Mouse (Mus musculus) embryonic facial prominence, embryonic 13.5 days (tissue): ENCODE measurements around the gene Olfr547. TPM values are rescaled to one million over a fixed set of nuclear protein-coding genes. Genes with fewer than 3 reads are reported as not detected.

ENCODE experiments used
- ATAC-seq: fragments of 200-750 bp; cut with Nextera tagmentation; 2 replicates; pipeline ENCODE4 v1.8.0; 2017; ENCODE audit warnings: low read depth; ENCODE audit not compliant: insufficient number of reproducible peaks, insufficient read depth, low FRiP score, low TSS enrichment
- H3K27ac ChIP-seq: fragments of 300-500 bp; sonication (generic); 2 replicates; pipeline ENCODE4 v1.5.1; 2015; ENCODE audit warnings: moderate library complexity, mild to moderate bottlenecking, inconsistent platforms
- H3K27me3 ChIP-seq: fragments of 300-500 bp; sonication (generic); 2 replicates; pipeline ENCODE4 v1.6.1; 2015; ENCODE audit warnings: mild to moderate bottlenecking, inconsistent platforms
- H3K36me3 ChIP-seq: fragments of 300-500 bp; sonication (generic); 2 replicates; pipeline ENCODE4 v1.6.1; 2015; ENCODE audit warnings: mild to moderate bottlenecking, inconsistent platforms
- H3K4me1 ChIP-seq: fragments of 300-500 bp; sonication (generic); 2 replicates; pipeline ENCODE4 v1.6.1; 2015; ENCODE audit warnings: inconsistent platforms
- H3K4me2 ChIP-seq: fragments of 300-500 bp; sonication (generic); 2 replicates; pipeline ENCODE4 v1.6.1; 2015; ENCODE audit warnings: moderate library complexity, mild to moderate bottlenecking, inconsistent platforms
- H3K4me3 ChIP-seq: fragments of 300-500 bp; sonication (generic); 2 replicates; pipeline ENCODE4 v1.5.1; 2015; ENCODE audit warnings: mild to moderate bottlenecking, inconsistent platforms
- H3K9ac ChIP-seq: fragments of 300-500 bp; sonication (generic); 2 replicates; pipeline ENCODE4 v1.6.1; 2015; ENCODE audit warnings: mild to moderate bottlenecking, inconsistent platforms
- H3K9me3 ChIP-seq: fragments of 300-500 bp; sonication (generic); 2 replicates; pipeline ENCODE4 v1.6.1; 2016; ENCODE audit warnings: inconsistent platforms
- WGBS: fragments of 180-500 bp; shearing (Covaris S2); methylation state at CpG from one replicate; pipeline ENCODE4 v1.1.7; 2015; ENCODE audit warnings: mixed read lengths; 5-methylcytosine and 5-hydroxymethylcytosine counted together
- polyA plus RNA-seq: library from polyadenylated mRNA; unstranded; fragments of >200 nt; fragmentation: Nextera tagmentation; extraction: Ambion mirVana; gene quantifications from 2 replicates; pipeline ENCODE4 v1.2.1, GENCODE M21; 2015

Olfr547 gene
- polyA plus RNA-seq, 1 experiment from 2014 or later, result not detected

- H3K36me3 ChIP-seq, result no peaks in the 10 kb centered on the region
- no peak overlapping the region for H3K27ac ChIP-seq
- H3K4me1 ChIP-seq, result peaks cover 10% of the 10 kb centered on the region
- H3K27me3 ChIP-seq, result peaks cover 32% of the 10 kb centered on the region
- H3K4me3 ChIP-seq, result peak overlapping the region; percentile 48
- under 1% methylated on average over 54 of the region's 54 CpGs for WGBS
- peak; percentile 76 for ATAC-seq
- no peaks in the 10 kb centered on the region for H3K9me3 ChIP-seq
- peak overlapping the region; percentile 74 for H3K9ac ChIP-seq
- peak overlapping the region; percentile 88 for H3K4me2 ChIP-seq
These were observed 21.6 kb upstream of the Olfr547 start for GRCm38 (mm10) chr7:102512814-102513435.

GRCm38 (mm10) chr7:102514144-102514543, 20.4 kb upstream of the Olfr547 start:
- Histone ChIP-seq H3K9ac (no peak overlapping the region), H3K4me1 (peaks cover 10% of the 10 kb centered on the region), H3K4me3 (no peak overlapping the region), H3K27ac (no peak overlapping the region), H3K4me2 (no peak overlapping the region), H3K9me3 (no peaks in the 10 kb centered on the region), H3K27me3 (peaks cover 32% of the 10 kb centered on the region), H3K36me3 (no peaks in the 10 kb centered on the region)
- WGBS, result 71% methylated on average over 4 of the region's 4 CpGs
- no peak for ATAC-seq

GRCm38 (mm10) chr7:102516261-102517050, 18.1 kb upstream of the Olfr547 start:
- Histone ChIP-seq H3K27ac (no peak overlapping the region), H3K4me3 (no peak overlapping the region)

GRCm38 (mm10) chr7:102517051-102517335, 17.6 kb upstream of the Olfr547 start:
- WGBS, result 77% methylated on average over 2 of the region's 2 CpGs
- Histone ChIP-seq H3K4me2 (no peak overlapping the region), H3K27me3 (peaks cover 30% of the 10 kb centered on the region), H3K4me3 (no peak overlapping the region), H3K9me3 (no peaks in the 10 kb centered on the region), H3K4me1 (peaks cover 10% of the 10 kb centered on the region), H3K36me3 (no peaks in the 10 kb centered on the region), H3K27ac (no peak overlapping the region), H3K9ac (no peak overlapping the region)
- no peak for ATAC-seq

More at GRCm38 (mm10) chr7:102516261-102517050, 18.1 kb upstream of the Olfr547 start:
- Histone ChIP-seq H3K36me3 (no peaks in the 10 kb centered on the region), H3K9me3 (no peaks in the 10 kb centered on the region), H3K27me3 (peaks cover 32% of the 10 kb centered on the region), H3K4me2 (no peak overlapping the region), H3K9ac (no peak overlapping the region), H3K4me1 (peaks cover 10% of the 10 kb centered on the region)
- 56% methylated on average over 10 of the region's 10 CpGs for WGBS
- ATAC-seq, result no peak

- Histone ChIP-seq H3K4me2 (no peak overlapping the region), H3K27me3 (no peaks in the 10 kb centered on the region), H3K4me1 (no peaks in the 10 kb centered on the region), H3K4me3 (no peak overlapping the region), H3K36me3 (no peaks in the 10 kb centered on the region), H3K27ac (no peak overlapping the region), H3K9me3 (no peaks in the 10 kb centered on the region), H3K9ac (no peak overlapping the region)
- WGBS, result 68% methylated on average over 1 of the region's 1 CpGs
- ATAC-seq, result no peak
These were observed 5.5 kb upstream of the Olfr547 start for GRCm38 (mm10) chr7:102529052-102529451.

GRCm38 (mm10) chr7:102540596-102540995, 6.0 kb downstream of the Olfr547 start, which contains the start of gene Olfr548-ps1:
TSS of gene Olfr548-ps1 (plus strand) at chr7:102540896.
- H3K4me2 ChIP-seq, result no peak within 1 kb of the TSS
- no peak within 1 kb of the TSS for H3K4me3 ChIP-seq
- no peaks in the 10 kb centered on the region for H3K27me3 ChIP-seq
- no peak within 1 kb of the TSS for H3K9ac ChIP-seq
- H3K27ac ChIP-seq, result no peak within 1 kb of the TSS
- no peaks in the 10 kb centered on the region for H3K36me3 ChIP-seq
- ATAC-seq, result no peak
- 86% methylated on average over 2 of the region's 2 CpGs for WGBS
- H3K9me3 ChIP-seq, result no peaks in the 10 kb centered on the region
- no peaks in the 10 kb centered on the region for H3K4me1 ChIP-seq

GRCm38 (mm10) chr7:102541251-102541650, 6.7 kb downstream of the Olfr547 start:
- H3K4me3 ChIP-seq, result no peak overlapping the region
- no peak overlapping the region for H3K9ac ChIP-seq
- no peak overlapping the region for H3K27ac ChIP-seq
- H3K36me3 ChIP-seq, result no peaks in the 10 kb centered on the region
- H3K9me3 ChIP-seq, result no peaks in the 10 kb centered on the region
- ATAC-seq, result no peak
- no peaks in the 10 kb centered on the region for H3K27me3 ChIP-seq
- no peak overlapping the region for H3K4me2 ChIP-seq
- WGBS, result 62% methylated on average over 3 of the region's 3 CpGs
- no peaks in the 10 kb centered on the region for H3K4me1 ChIP-seq

GRCm38 (mm10) chr7:102549570-102549969, 15.0 kb downstream of the Olfr547 start, which contains the start of gene Olfr549:
TSS of gene Olfr549 (plus strand) at chr7:102549870.
- H3K4me2 ChIP-seq, result no peak within 1 kb of the TSS
- no peaks in the 10 kb centered on the region for H3K36me3 ChIP-seq
- H3K27me3 ChIP-seq, result no peaks in the 10 kb centered on the region
- no peaks in the 10 kb centered on the region for H3K4me1 ChIP-seq
- no peak within 1 kb of the TSS for H3K27ac ChIP-seq
- ATAC-seq, result no peak
- H3K9ac ChIP-seq, result no peak within 1 kb of the TSS
- H3K9me3 ChIP-seq, result no peaks in the 10 kb centered on the region
- no peak within 1 kb of the TSS for H3K4me3 ChIP-seq
- 88% methylated on average over 3 of the region's 3 CpGs for WGBS

- H3K9ac ChIP-seq, result no peak overlapping the region
- 75% methylated on average over 3 of the region's 3 CpGs for WGBS
- H3K4me3 ChIP-seq, result no peak overlapping the region
- no peaks in the 10 kb centered on the region for H3K4me1 ChIP-seq
- no peaks in the 10 kb centered on the region for H3K9me3 ChIP-seq
- H3K4me2 ChIP-seq, result no peak overlapping the region
- H3K27me3 ChIP-seq, result no peaks in the 10 kb centered on the region
- no peak overlapping the region for H3K27ac ChIP-seq
- H3K36me3 ChIP-seq, result no peaks in the 10 kb centered on the region
- no peak for ATAC-seq
These were observed 18.7 kb downstream of the Olfr547 start for GRCm38 (mm10) chr7:102553279-102553678.

- Histone ChIP-seq H3K4me3 (peak within 1 kb of the TSS; percentile 51), H3K36me3 (no peaks in the 10 kb centered on the region), H3K4me1 (peaks cover 8% of the 10 kb centered on the region), H3K9ac (peak within 1 kb of the TSS; percentile 71), H3K27me3 (no peaks in the 10 kb centered on the region), H3K4me2 (peak within 1 kb of the TSS; percentile 71), H3K9me3 (no peaks in the 10 kb centered on the region), H3K27ac (no peak within 1 kb of the TSS)
- peak; percentile 86; the same call in 1 of the 2 replicates for ATAC-seq
- WGBS, result 18% methylated on average over 10 of the region's 10 CpGs
These were observed 30.7 kb downstream of the Olfr547 start, which contains the start of gene Trim21 for GRCm38 (mm10) chr7:102564999-102565997. TSS of gene Trim21 (minus strand) at chr7:102565486.

- Histone ChIP-seq H3K27ac (no peak overlapping the region), H3K36me3 (no peaks in the 10 kb centered on the region), H3K9me3 (no peaks in the 10 kb centered on the region), H3K4me1 (peaks cover 8% of the 10 kb centered on the region), H3K4me2 (no peak overlapping the region), H3K4me3 (no peak overlapping the region), H3K27me3 (no peaks in the 10 kb centered on the region), H3K9ac (no peak overlapping the region)
- 90% methylated on average over 4 of the region's 4 CpGs for WGBS
- ATAC-seq, result no peak
These were observed 31.7 kb downstream of the Olfr547 start for GRCm38 (mm10) chr7:102566219-102566618.
